Mouse (Mus musculus): ENCODE measurements around the gene Rhof.
"Not testable (repeated sequence)": the region's sequence is repeated elsewhere in the genome, so short reads cannot be mapped to it uniquely, and the experiment has no call there.

- not testable (repeated sequence) for TF ChIP-seq CTCF (IDR thresholded peaks at IDR 0.05; ENCODE audit: borderline replicate concordance, extremely low read depth, insufficient read depth, insufficient read length); POLR2A (IDR thresholded peaks at IDR 0.05; ENCODE audit: borderline replicate concordance, extremely low read depth, insufficient read depth, insufficient read length, poor library complexity, severe bottlenecking)
Measured at GRCm38 (mm10) chr5:123061402-123061749, 71.1 kb downstream of the Rhof start.

All from brain, embryonic 14.5 days (tissue).